12 mouse cellular contexts compared by ENCODE assay signal in the genomic region with DNA sequence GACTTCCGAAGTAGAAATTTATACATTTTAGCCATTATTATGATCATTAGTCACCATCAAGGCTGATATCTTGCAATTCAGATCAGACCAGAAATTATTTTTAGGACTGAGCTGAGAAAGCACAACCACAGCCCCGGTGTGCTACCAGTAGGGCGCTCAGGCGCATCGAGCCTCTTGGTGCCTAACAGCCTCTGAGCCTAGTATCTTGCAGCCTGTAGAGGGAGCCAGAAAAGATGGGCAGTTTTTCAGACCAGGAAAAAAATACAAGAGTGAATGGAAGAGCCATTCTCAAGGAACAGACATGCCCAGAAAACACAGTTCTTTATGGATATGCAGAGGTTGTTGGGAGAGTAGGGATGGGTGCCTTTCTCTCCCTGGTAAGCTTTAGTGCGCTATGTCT.
DNase-seq lines count a peak whose midpoint lies in the region; ATAC-seq and TF ChIP-seq lines count a peak whose summit lies in the region.
"Had no signal": no experiment of that assay in that cellular context is flagged by ENCODE, and none has a peak within 500 bp of the region (broad histone marks: within the 10 kb centered on the region; RNA-seq: fewer than 3 reads in every experiment).

No protein-coding gene starts in this region.

- TF ChIP-seq POLR2A in kidney, adult 2 months (IDR thresholded peaks at IDR 0.05; ENCODE audit: low read depth, low read length) = no peak

- H3K27me3 ChIP-seq in kidney, adult 2 months (replicated peaks; ENCODE audit: control insufficient read depth, insufficient read depth, low read length) = no peaks in the 10 kb centered on the region
- H3K27me3 ChIP-seq in lung, embryonic 14.5 days (ENCODE audit: insufficient read depth, low read length) = no peaks in the 10 kb centered on the region
- no peaks in the 10 kb centered on the region for H3K27me3 ChIP-seq in limb, embryonic 10.5 days (ENCODE audit: low read depth, poor library complexity, severe bottlenecking)
- H3K27me3 ChIP-seq: limb, embryonic 13.5 days; neural tube, embryonic 12.5 days had no signal

- H3K9me3 ChIP-seq in lung, embryonic 14.5 days (ENCODE audit: low read depth, low read length) = no peaks in the 10 kb centered on the region
- no peaks in the 10 kb centered on the region for H3K9me3 ChIP-seq in limb, embryonic 10.5 days (replicated peaks)
- H3K9me3 ChIP-seq: limb, embryonic 13.5 days; neural tube, embryonic 12.5 days had no signal

- 60% methylated on average over 6 of the region's 6 CpGs for WGBS in kidney, adult 2 months
- 81% methylated on average over 6 of the region's 6 CpGs for WGBS in lung, embryonic 14.5 days
- WGBS in limb, embryonic 10.5 days = 90% methylated on average over 6 of the region's 6 CpGs

- no peak overlapping the region for H3K4me3 ChIP-seq in kidney, adult 2 months (ENCODE audit: insufficient read depth, low read depth, low read length)
- no peak overlapping the region for H3K4me3 ChIP-seq in lung, embryonic 14.5 days (ENCODE audit: low read depth, low read length)
- H3K4me3 ChIP-seq in limb, embryonic 10.5 days = no peak overlapping the region
- H3K4me3 ChIP-seq: erythroblast, embryonic 14.5 days; limb, embryonic 13.5 days; neural tube, embryonic 12.5 days had no signal

- no peak overlapping the region for H3K4me2 ChIP-seq in lung, embryonic 14.5 days
- H3K4me2 ChIP-seq: limb, embryonic 13.5 days; neural tube, embryonic 12.5 days had no signal

- DNase-seq in kidney, adult 2 months = peak; percentile 45
- DNase-seq in kidney, adult 18-20 months = no peak
- no peak for DNase-seq in lung, embryonic 14.5 days
- no peak for DNase-seq in lung, postnatal 10 days
- DNase-seq in R1 (ENCODE audit: low read depth, low spot score) = peak; percentile 60
- peak; percentile 44 for DNase-seq in thymus, postnatal 0 days (ENCODE audit: low spot score)
- no peak for DNase-seq in limb, embryonic 10.5 days (ENCODE audit: low spot score)
- no peak for DNase-seq in layer of hippocampus, adult 18-20 months (ENCODE audit: low spot score in 2 of 2)
- DNase-seq: heart, postnatal 10 days had no signal

- H3K9ac ChIP-seq in lung, embryonic 14.5 days = no peak overlapping the region
- H3K9ac ChIP-seq: limb, embryonic 13.5 days; neural tube, embryonic 12.5 days had no signal

- H3K27ac ChIP-seq in kidney, adult 2 months (ENCODE audit: insufficient read depth, low read depth, low read length) = no peak overlapping the region
- H3K27ac ChIP-seq in lung, embryonic 14.5 days (ENCODE audit: low read depth) = no peak overlapping the region
- no peak overlapping the region for H3K27ac ChIP-seq in limb, embryonic 10.5 days
- H3K27ac ChIP-seq: limb, embryonic 13.5 days; neural tube, embryonic 12.5 days had no signal

- H3K36me3 ChIP-seq in kidney, adult 2 months (ENCODE audit: control insufficient read depth, insufficient read depth, low read length) = no peaks in the 10 kb centered on the region
- H3K36me3 ChIP-seq in lung, embryonic 14.5 days (ENCODE audit: insufficient read depth) = no peaks in the 10 kb centered on the region
- H3K36me3 ChIP-seq in limb, embryonic 10.5 days = no peaks in the 10 kb centered on the region
- H3K36me3 ChIP-seq: limb, embryonic 13.5 days; neural tube, embryonic 12.5 days had no signal

- no peak for ATAC-seq in lung, embryonic 14.5 days (ENCODE audit: insufficient read depth)

- H3K4me1 ChIP-seq in kidney, adult 2 months (ENCODE audit: control insufficient read depth, insufficient read depth, low read length) = peaks cover 3% of the 10 kb centered on the region; the same call in 1 of the 2 replicates
- H3K4me1 ChIP-seq in lung, embryonic 14.5 days (ENCODE audit: insufficient read depth) = no peaks in the 10 kb centered on the region
- H3K4me1 ChIP-seq in limb, embryonic 10.5 days = no peaks in the 10 kb centered on the region
- H3K4me1 ChIP-seq: limb, embryonic 13.5 days; neural tube, embryonic 12.5 days had no signal

- peak; percentile 53 for TF ChIP-seq CTCF in kidney, adult 2 months (conservative IDR thresholded peaks at IDR 0.05; ENCODE audit: insufficient read depth, insufficient read length, low read depth, low read length)
- peak; percentile 20; the same call in 1 of the 2 replicates for TF ChIP-seq CTCF in lung, embryonic 14.5 days (IDR thresholded peaks at IDR 0.05; ENCODE audit: low read depth)

Comparison
In these comparisons a context has a peak if more than half of its experiments do, and no peak if none do; other contexts are left out.
1. DNase-seq: peak in kidney, adult 2 months (single experiment), R1 (single experiment) and thymus, postnatal 0 days (single experiment); none in kidney, adult 18-20 months (single experiment), lung, embryonic 14.5 days (single experiment), lung, postnatal 10 days (single experiment), limb, embryonic 10.5 days (single experiment) and layer of hippocampus, adult 18-20 months (0 of 2).